Mouse (Mus musculus): ENCODE measurements at regions not wholly inside any gene's neighbourhood (a gene's known extent, or its start where the extent isn't known, plus 50 kb on each side); places are given as distances from the start of the nearest gene placed in this dataset.
"Not testable (repeated sequence)": the region's sequence is repeated elsewhere in the genome, so short reads cannot be mapped to it uniquely, and the experiment has no call there.

- DNase-seq (ENCODE audit: low read depth), result no peak
Observed at GRCm38 (mm10) chr14:102794898-102795297, 187.5 kb downstream of the Kctd12 start.

- DNase-seq (ENCODE audit: low read depth), result no peak
Observed at GRCm38 (mm10) chr14:102793753-102794152, 188.7 kb downstream of the Kctd12 start.

GRCm38 (mm10) chr14:102790916-102791315, 191.5 kb downstream of the Kctd12 start:
- no peak for DNase-seq (ENCODE audit: low read depth)

GRCm38 (mm10) chr14:102782227-102782626, 200.2 kb downstream of the Kctd12 start:
- no peak for DNase-seq (ENCODE audit: low read depth)

GRCm38 (mm10) chr14:102769716-102770115, 212.7 kb downstream of the Kctd12 start:
- no peak for DNase-seq (ENCODE audit: low read depth)

GRCm38 (mm10) chr14:102748687-102749086, 233.8 kb downstream of the Kctd12 start:
- no peak for DNase-seq (ENCODE audit: low read depth)

- no peak for DNase-seq (ENCODE audit: low read depth)
Observed at GRCm38 (mm10) chr14:102742331-102742730, 240.1 kb downstream of the Kctd12 start.

GRCm38 (mm10) chr14:102736656-102737055, 245.8 kb downstream of the Kctd12 start:
- DNase-seq (ENCODE audit: low read depth), result no peak

GRCm38 (mm10) chr14:102733718-102734117, 248.7 kb downstream of the Kctd12 start:
- DNase-seq (ENCODE audit: low read depth), result not testable (repeated sequence)

- DNase-seq (ENCODE audit: low read depth), result no peak
Observed at GRCm38 (mm10) chr14:102731746-102732145, 250.7 kb downstream of the Kctd12 start.

- no peak for DNase-seq (ENCODE audit: low read depth)
Observed at GRCm38 (mm10) chr14:102722633-102723032, 259.8 kb downstream of the Kctd12 start.

GRCm38 (mm10) chr14:102718558-102718957, 263.9 kb downstream of the Kctd12 start:
- DNase-seq (ENCODE audit: low read depth), result no peak

- DNase-seq (ENCODE audit: low read depth), result no peak
Observed at GRCm38 (mm10) chr14:102712600-102712999, 269.8 kb downstream of the Kctd12 start.

- DNase-seq (ENCODE audit: low read depth), result no peak
Observed at GRCm38 (mm10) chr14:102706704-102707336, 275.6 kb downstream of the Kctd12 start.

GRCm38 (mm10) chr14:102701108-102701507, 281.3 kb downstream of the Kctd12 start:
- DNase-seq (ENCODE audit: low read depth), result no peak

GRCm38 (mm10) chr14:102700457-102700856, 282.0 kb downstream of the Kctd12 start:
- no peak for DNase-seq (ENCODE audit: low read depth)

GRCm38 (mm10) chr14:102699015-102699414, 283.4 kb downstream of the Kctd12 start:
- DNase-seq (ENCODE audit: low read depth), result no peak

GRCm38 (mm10) chr14:102686791-102687190, 295.6 kb downstream of the Kctd12 start:
- no peak for DNase-seq (ENCODE audit: low read depth)

GRCm38 (mm10) chr14:102676582-102676981, 305.9 kb downstream of the Kctd12 start:
- no peak for DNase-seq (ENCODE audit: low read depth)

GRCm38 (mm10) chr14:102674635-102675034, 307.8 kb downstream of the Kctd12 start:
- DNase-seq (ENCODE audit: low read depth), result no peak

GRCm38 (mm10) chr14:102673724-102674123, 308.7 kb downstream of the Kctd12 start:
- DNase-seq (ENCODE audit: low read depth), result no peak

- DNase-seq (ENCODE audit: low read depth), result no peak
Observed at GRCm38 (mm10) chr14:102663240-102663639, 319.2 kb downstream of the Kctd12 start.

GRCm38 (mm10) chr14:102660351-102660750, 322.1 kb downstream of the Kctd12 start:
- no peak for DNase-seq (ENCODE audit: low read depth)

GRCm38 (mm10) chr14:102656235-102656634, 326.2 kb downstream of the Kctd12 start:
- no peak for DNase-seq (ENCODE audit: low read depth)

All from c-Kit-positive CD71-positive TER-119-negative erythroid progenitor cells, embryonic 14.5 days (primary cell).